8 mouse cellular contexts compared by ENCODE assay signal in genomic region chr1:37428911-37429310, GRCm38 (mm10). TPM values are rescaled to one million over a fixed set of nuclear protein-coding genes. Genes with fewer than 3 reads are reported as not detected.
DNase-seq lines count a peak whose midpoint lies in the region; TF ChIP-seq lines count a peak whose summit lies in the region.

No protein-coding gene starts in this region.

- 82% methylated on average over 2 of the region's 2 CpGs for WGBS in limb, embryonic 10.5 days

- H3K4me1 ChIP-seq in testis, adult 2 months (ENCODE audit: control insufficient read depth, insufficient read depth, low read length) = peaks cover 2% of the 10 kb centered on the region; the same call in 1 of the 2 replicates
- H3K4me1 ChIP-seq in limb, embryonic 10.5 days = peaks cover 18% of the 10 kb centered on the region

- no peaks in the 10 kb centered on the region; the same call in 1 of the 2 replicates for H3K9me3 ChIP-seq in limb, embryonic 10.5 days (replicated peaks)

- H3K4me3 ChIP-seq in testis, adult 2 months (ENCODE audit: control insufficient read depth, low read depth, low read length) = peak overlapping the region; percentile 95
- peak overlapping the region; percentile 94 for H3K4me3 ChIP-seq in limb, embryonic 10.5 days

- TF ChIP-seq CTCF in testis, adult 2 months (IDR thresholded peaks at IDR 0.05; ENCODE audit: control insufficient read depth, insufficient read depth, insufficient replicate concordance, low read depth, low read length) = no peak

- no peaks in the 10 kb centered on the region; the same call in 1 of the 2 replicates for H3K36me3 ChIP-seq in testis, adult 2 months (ENCODE audit: control insufficient read depth, insufficient read depth, low read length)
- H3K36me3 ChIP-seq in limb, embryonic 10.5 days = peaks cover 67% of the 10 kb centered on the region

- H3K27ac ChIP-seq in testis, adult 2 months (ENCODE audit: control insufficient read depth, insufficient read depth, low read depth, low read length) = no peak overlapping the region
- no peak overlapping the region for H3K27ac ChIP-seq in limb, embryonic 10.5 days

- no peaks in the 10 kb centered on the region for H3K27me3 ChIP-seq in testis, adult 2 months (ENCODE audit: control insufficient read depth, insufficient read depth, low read length)
- H3K27me3 ChIP-seq in limb, embryonic 10.5 days (ENCODE audit: low read depth, poor library complexity, severe bottlenecking) = no peaks in the 10 kb centered on the region

- TF ChIP-seq POLR2A in testis, adult 2 months (IDR thresholded peaks at IDR 0.05; ENCODE audit: control insufficient read depth, low read depth, low read length) = no peak

- peak; percentile 61 to 80 for DNase-seq in adrenal gland, adult (ENCODE audit: inconsistent age in 2 of 2, low spot score in 1 of 2)
- DNase-seq in adrenal gland, postnatal 25 days = no peak
- DNase-seq in testis, postnatal 10 days (ENCODE audit: low spot score) = no peak
- DNase-seq in limb, embryonic 10.5 days (ENCODE audit: low spot score) = no peak
- DNase-seq in skeletal muscle tissue, adult 2 months (ENCODE audit: low read depth, low spot score) = peak; percentile 45
- no peak for DNase-seq in layer of hippocampus, postnatal 25 days (ENCODE audit: extremely low spot score in 1 of 2, low spot score in 1 of 2)
- DNase-seq in gastrocnemius, adult 8-10 months (ENCODE audit: low spot score in 2 of 2) = no peak

RNA-seq across cellular contexts. Expression of gene Coa5, which starts 1.0 kb away (rescaled TPM):
- total RNA-seq in adrenal gland, postnatal 25 days (2021) = 96.7 and 98.8 TPM in 2 replicates
- polyA plus RNA-seq in testis, adult 2 months (2012; rRNA removed) = 32.6 and 41.0 TPM in 2 replicates
- 57.5 and 63.1 TPM in 2 replicates for polyA plus RNA-seq in limb, embryonic 10.5 days (2016; fragmentation: Nextera tagmentation; extraction: Ambion mirVana)
- 10 to 100 TPM; 53.9 to 57.3 TPM for total RNA-seq in layer of hippocampus, postnatal 25 days (2021)
- total RNA-seq in gastrocnemius, adult 8-10 months (2022) = 100 to 1,000 TPM in 2 of 4 experiments, 10 to 100 TPM in 2; 79.7 to 115 (median 95.0) TPM

RNA-seq across cellular contexts. Expression of gene Unc50, which starts 1.0 kb away (rescaled TPM):
- total RNA-seq in adrenal gland, postnatal 25 days (2021) = 63.0 and 72.8 TPM in 2 replicates
- polyA plus RNA-seq in testis, adult 2 months (2012; rRNA removed) = 46.9 and 67.5 TPM in 2 replicates
- 102 and 115 TPM in 2 replicates for polyA plus RNA-seq in limb, embryonic 10.5 days (2016; fragmentation: Nextera tagmentation; extraction: Ambion mirVana)
- 10 to 100 TPM; 56.6 to 63.4 TPM for total RNA-seq in layer of hippocampus, postnatal 25 days (2021)
- total RNA-seq in gastrocnemius, adult 8-10 months (2022) = 10 to 100 TPM in 3 of 4 experiments, 1 to 10 TPM in 1; 9.2 to 16.4 (median 15.3) TPM

Comparison
In these comparisons a context has a peak if more than half of its experiments do, and no peak if none do; other contexts are left out.
1. DNase-seq: peak in adrenal gland, adult (2 of 2) and skeletal muscle tissue, adult 2 months (single experiment); none in adrenal gland, postnatal 25 days (single experiment), testis, postnatal 10 days (single experiment), limb, embryonic 10.5 days (single experiment), layer of hippocampus, postnatal 25 days (0 of 2) and gastrocnemius, adult 8-10 months (0 of 2).